Mouse (Mus musculus) forebrain, postnatal 0 days (tissue): ENCODE data around the gene Myh4. TPM values are rescaled to one million over a fixed set of nuclear protein-coding genes. Genes with fewer than 3 reads are reported as not detected.
A peak's percentile ranks its signal among the peaks of the same experiment; 100 is the strongest.

ENCODE experiments used
- ATAC-seq: fragments of 200-750 bp; cut with Nextera tagmentation; 2 replicates; pipeline ENCODE4 v1.8.0; 2017; ENCODE audit warnings: mild to moderate bottlenecking, moderate library complexity
- DNase-seq: peaks from one replicate; pipeline ENCODE4 v3.0.0-alpha.2; 2015
- H3K27ac ChIP-seq: fragments of 300-500 bp; sonication (generic); 2 replicates; pipeline ENCODE4 v1.5.1; 2014; ENCODE audit warnings: low read depth, mild to moderate bottlenecking, antibody characterized with exemption, low read length, moderate library complexity, mixed read lengths
- H3K27me3 ChIP-seq: fragments of 300-500 bp; sonication (generic); 2 replicates; pipeline ENCODE4 v1.6.1; 2014; ENCODE audit warnings: mild to moderate bottlenecking, low read length, mixed read lengths; ENCODE audit not compliant: insufficient read depth
- H3K36me3 ChIP-seq: fragments of 300-500 bp; sonication (generic); 2 replicates; pipeline ENCODE4 v1.6.1; 2014; ENCODE audit warnings: mild to moderate bottlenecking, moderate library complexity; ENCODE audit not compliant: insufficient read depth
- H3K4me1 ChIP-seq: fragments of 300-500 bp; sonication (generic); 2 replicates; pipeline ENCODE4 v1.6.1; 2014; ENCODE audit warnings: antibody characterized with exemption; ENCODE audit not compliant: insufficient read depth
- H3K4me2 ChIP-seq: fragments of 300-500 bp; sonication (generic); 2 replicates; pipeline ENCODE4 v1.6.1; 2014; ENCODE audit warnings: low read depth, mild to moderate bottlenecking, moderate library complexity
- H3K4me3 ChIP-seq: fragments of 300-500 bp; sonication (generic); 2 replicates; pipeline ENCODE4 v1.5.1; 2014; ENCODE audit warnings: low read depth, low read length, mixed read lengths
- H3K9ac ChIP-seq: fragments of 300-500 bp; sonication (generic); 2 replicates; pipeline ENCODE4 v1.6.1; 2014; ENCODE audit warnings: mild to moderate bottlenecking
- H3K9me3 ChIP-seq: fragments of 300-500 bp; sonication (generic); 2 replicates; pipeline ENCODE4 v1.6.1; 2016; ENCODE audit warnings: low read length
- CTCF ChIP-seq: sonication (generic); IDR thresholded peaks from 2 replicates; pipeline ENCODE4 v1.5.1; 2016; ENCODE audit warnings: antibody characterized with exemption, control low read depth, low read depth
- WGBS: fragments of 180-500 bp; shearing (Covaris S2); extraction: QIAGEN DNeasy Blood & Tissue Kit; methylation state at CpG from one replicate; pipeline ENCODE4 v1.1.7; 2014; 5-methylcytosine and 5-hydroxymethylcytosine counted together
- polyA plus RNA-seq: library from polyadenylated mRNA; unstranded; fragments of >200 nt; fragmentation: Nextera tagmentation; extraction: Ambion mirVana; gene quantifications from 2 replicates; pipeline ENCODE4 v1.2.1, GENCODE M21; 2015
- total RNA-seq: library from RNA; depleted of rRNA; stranded (reverse); fragments of >200 nt; gene quantifications from 2 replicates; pipeline ENCODE4 v1.2.3, GENCODE M21; 2014

Myh4 gene
- total and polyA plus RNA-seq, 2 experiments from 2014 or later: 0.05 to 0.10 TPM

DNA sequence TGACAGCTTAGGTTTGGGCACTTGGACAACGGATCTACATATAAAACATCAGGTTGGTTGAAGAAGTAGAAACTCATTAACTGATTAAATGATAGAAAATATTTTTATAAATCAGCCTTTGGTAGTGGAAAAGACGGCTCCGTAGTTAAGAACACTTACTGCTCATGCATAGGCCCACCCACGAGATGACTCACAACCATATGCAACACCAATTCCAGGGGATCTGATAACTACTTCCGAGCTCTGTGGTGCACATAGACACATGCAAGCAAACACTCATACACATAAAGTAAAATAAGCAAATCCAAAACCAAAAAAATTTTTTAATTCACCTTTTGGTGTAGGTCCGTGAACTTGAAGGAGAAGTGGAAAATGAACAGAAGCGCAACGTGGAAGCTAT, 16.0 kb upstream of the Myh4 start:
- Histone ChIP-seq H3K4me2 (no peak overlapping the region), H3K27me3 (no peaks in the 10 kb centered on the region), H3K4me1 (no peaks in the 10 kb centered on the region), H3K36me3 (no peaks in the 10 kb centered on the region), H3K9ac (no peak overlapping the region), H3K27ac (no peak overlapping the region), H3K4me3 (no peak overlapping the region), H3K9me3 (no peaks in the 10 kb centered on the region)
- no peak for DNase-seq
- 95% methylated on average over 8 of the region's 8 CpGs for WGBS
- no peak for TF ChIP-seq CTCF
- ATAC-seq: no peak

DNA sequence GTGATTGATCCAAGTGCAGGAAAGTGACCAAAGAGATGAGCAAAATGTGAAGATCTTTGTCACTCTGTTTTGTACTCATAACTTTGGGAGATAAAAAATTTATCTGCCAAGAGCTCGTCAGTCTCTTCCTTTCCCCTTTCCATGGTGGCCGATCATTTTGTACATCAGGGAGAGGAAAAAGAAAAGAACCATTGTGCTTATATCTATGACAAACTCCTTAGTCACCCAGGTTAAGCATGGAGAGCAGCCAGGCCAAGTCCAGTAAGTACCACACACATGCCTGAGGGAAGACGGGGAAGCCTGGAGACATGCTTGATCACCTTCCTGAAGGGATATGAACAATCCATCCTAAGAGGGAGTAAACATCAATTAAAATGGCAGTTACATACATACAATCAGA, 13.4 kb upstream of the Myh4 start:
- no peak for ATAC-seq
- TF ChIP-seq CTCF: no peak
- H3K4me2 ChIP-seq: no peak overlapping the region
- no peak overlapping the region for H3K9ac ChIP-seq
- 89% methylated on average over 3 of the region's 3 CpGs for WGBS
- H3K36me3 ChIP-seq: no peaks in the 10 kb centered on the region
- 0 out of 2 replicates have a peak, but pooled peaks cover 5% of the 10 kb centered on the region for H3K4me1 ChIP-seq
- no peak overlapping the region for H3K27ac ChIP-seq
- no peak for DNase-seq
- H3K9me3 ChIP-seq: no peaks in the 10 kb centered on the region
- H3K27me3 ChIP-seq: no peaks in the 10 kb centered on the region
- H3K4me3 ChIP-seq: no peak overlapping the region

DNA sequence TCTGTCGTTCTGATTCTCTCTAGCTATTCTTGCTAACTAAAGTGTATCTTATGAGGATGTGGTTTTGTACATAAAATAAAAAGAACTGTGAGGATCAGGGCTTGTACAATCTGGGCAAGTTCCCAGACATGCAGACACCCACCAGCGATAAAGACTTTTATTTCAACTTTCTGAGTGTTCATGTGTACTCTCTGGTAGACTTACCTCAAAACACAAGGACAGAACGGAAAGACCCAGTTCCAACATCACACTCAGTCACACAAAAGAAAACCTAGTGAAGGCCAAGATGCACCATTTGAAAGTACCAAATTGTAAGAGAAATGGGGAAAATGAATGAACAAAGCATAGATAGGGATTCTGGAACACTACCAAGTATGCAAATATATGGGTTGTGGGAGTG, 9.1 kb upstream of the Myh4 start:
- Histone ChIP-seq H3K9me3 (no peaks in the 10 kb centered on the region), H3K9ac (no peak overlapping the region), H3K36me3 (no peaks in the 10 kb centered on the region), H3K4me3 (no peak overlapping the region), H3K27me3 (no peaks in the 10 kb centered on the region), H3K27ac (no peak overlapping the region), H3K4me1 (0 out of 2 replicates have a peak, but pooled peaks cover 5% of the 10 kb centered on the region), H3K4me2 (no peak overlapping the region)
- no peak for DNase-seq
- no peak for TF ChIP-seq CTCF
- ATAC-seq: no peak
- 64% methylated on average over 3 of the region's 3 CpGs for WGBS

DNA sequence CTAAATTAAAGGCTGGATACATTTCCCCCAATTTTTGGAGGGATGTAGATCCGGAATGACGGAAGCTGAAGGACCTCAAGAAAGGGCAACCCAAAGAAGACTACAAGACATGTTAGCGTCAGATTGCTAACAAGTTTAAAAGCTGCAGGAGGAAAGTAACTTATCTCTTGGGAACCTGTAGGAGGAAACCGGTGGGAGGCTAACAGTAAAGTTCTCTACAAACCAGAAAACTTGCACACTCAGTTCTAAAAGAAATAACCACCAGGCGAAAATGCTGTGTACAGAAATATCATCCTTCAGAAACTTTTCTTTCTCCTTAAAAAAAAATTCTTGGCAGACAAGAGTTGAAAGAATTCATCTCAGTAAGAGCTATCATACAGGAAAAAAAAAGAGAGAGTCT, 8.7 kb upstream of the Myh4 start:
- WGBS: 74% methylated on average over 5 of the region's 5 CpGs
- no peak overlapping the region for H3K4me2 ChIP-seq
- H3K9ac ChIP-seq: no peak overlapping the region
- no peaks in the 10 kb centered on the region for H3K27me3 ChIP-seq
- H3K27ac ChIP-seq: no peak overlapping the region
- 0 out of 2 replicates have a peak, but pooled peaks cover 5% of the 10 kb centered on the region for H3K4me1 ChIP-seq
- no peak for TF ChIP-seq CTCF
- no peak for DNase-seq
- no peaks in the 10 kb centered on the region for H3K36me3 ChIP-seq
- H3K9me3 ChIP-seq: no peaks in the 10 kb centered on the region
- ATAC-seq: no peak
- no peak overlapping the region for H3K4me3 ChIP-seq

DNA sequence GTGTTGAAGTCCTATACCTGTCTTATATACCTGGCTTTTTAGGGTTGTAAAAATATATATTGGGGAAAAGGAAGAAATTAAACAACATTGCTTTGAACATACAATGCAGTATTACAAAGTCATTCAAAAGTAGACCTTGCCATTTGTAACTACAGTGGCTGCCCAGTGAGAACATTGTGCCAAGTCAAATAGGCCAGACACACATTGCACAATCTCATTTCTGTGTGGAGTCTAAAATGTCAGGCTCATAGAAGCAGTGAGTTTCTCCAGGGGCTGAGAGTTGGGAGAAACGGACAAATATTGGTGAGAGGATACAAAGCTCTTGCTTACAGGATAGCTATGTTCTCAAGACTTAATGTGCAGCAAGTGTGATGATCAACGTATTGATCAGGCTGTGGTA, 7.9 kb upstream of the Myh4 start:
- no peaks in the 10 kb centered on the region for H3K27me3 ChIP-seq
- no peak overlapping the region for H3K4me3 ChIP-seq
- no peak for DNase-seq
- H3K4me1 ChIP-seq: 0 out of 2 replicates have a peak, but pooled peaks cover 5% of the 10 kb centered on the region
- no peak for ATAC-seq
- 83% methylated on average over 2 of the region's 2 CpGs for WGBS
- no peak overlapping the region for H3K27ac ChIP-seq
- H3K4me2 ChIP-seq: no peak overlapping the region
- no peak overlapping the region for H3K9ac ChIP-seq
- no peak for TF ChIP-seq CTCF
- no peaks in the 10 kb centered on the region for H3K36me3 ChIP-seq
- no peaks in the 10 kb centered on the region for H3K9me3 ChIP-seq

DNA sequence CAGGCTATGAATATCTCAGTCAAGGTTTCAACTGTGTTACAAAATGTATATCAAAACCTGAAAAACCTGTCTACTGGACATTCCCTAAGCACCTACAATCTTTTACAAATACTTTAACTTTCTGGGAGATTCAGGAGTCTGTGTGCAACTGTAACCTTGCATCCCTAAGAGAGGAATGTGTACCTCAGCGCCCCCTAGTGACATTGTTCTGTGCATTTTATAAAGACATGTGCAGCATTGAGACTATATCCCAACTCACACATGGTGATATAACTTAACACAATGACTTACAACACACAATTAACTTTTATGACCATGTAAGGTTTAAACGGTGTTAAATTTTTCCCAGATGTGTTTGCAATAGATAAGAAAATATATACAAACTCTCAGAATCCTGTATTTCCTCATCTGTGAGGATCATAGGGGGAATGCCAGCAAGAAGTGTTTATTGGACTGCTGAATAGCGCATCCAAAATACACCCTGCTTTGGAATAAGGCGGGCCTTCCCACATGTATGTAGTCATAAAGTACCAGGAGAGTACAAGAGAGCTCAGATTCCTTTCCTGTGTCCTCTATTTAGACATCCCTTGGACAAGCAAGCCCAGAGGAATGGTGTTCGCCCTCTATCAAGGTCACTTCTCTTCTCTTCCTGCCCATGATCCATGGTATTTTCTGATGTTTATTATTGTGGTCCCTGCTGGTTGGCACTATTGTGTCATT, 2.0 kb upstream of the Myh4 start:
- no peaks in the 10 kb centered on the region for H3K9me3 ChIP-seq
- no peak overlapping the region for H3K4me2 ChIP-seq
- DNase-seq: peak; percentile 54
- no peak for ATAC-seq
- WGBS: 70% methylated on average over 5 of the region's 5 CpGs
- no peak overlapping the region for H3K4me3 ChIP-seq
- peak; percentile 66 for TF ChIP-seq CTCF
- H3K4me1 ChIP-seq: no peaks in the 10 kb centered on the region
- no peaks in the 10 kb centered on the region for H3K27me3 ChIP-seq
- no peaks in the 10 kb centered on the region for H3K36me3 ChIP-seq
- H3K27ac ChIP-seq: no peak overlapping the region
- no peak overlapping the region for H3K9ac ChIP-seq

DNA sequence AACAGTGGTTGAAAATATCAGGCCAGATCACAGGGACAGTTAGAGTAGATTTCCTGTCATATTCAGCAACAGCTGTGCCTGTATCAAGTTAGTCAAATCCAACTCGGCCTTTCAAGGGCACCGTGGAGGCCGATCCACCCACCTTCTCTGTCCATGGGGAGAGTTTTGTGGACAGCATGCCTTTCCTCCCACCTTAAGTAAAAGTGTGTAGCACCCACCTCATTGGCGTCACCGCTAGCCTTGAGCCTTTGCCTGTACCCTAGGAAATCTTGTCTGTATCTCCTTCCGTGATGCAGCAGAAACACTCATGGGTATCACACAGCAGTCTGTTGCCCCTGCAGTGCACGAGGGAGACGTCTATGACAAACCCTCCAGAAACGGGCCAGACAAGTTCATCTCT, 1.0 kb upstream of the Myh4 start:
- WGBS: 89% methylated on average over 9 of the region's 9 CpGs
- H3K4me3 ChIP-seq: no peak overlapping the region
- no peak for TF ChIP-seq CTCF

More for the DNA sequence above, 1.0 kb upstream of the Myh4 start:
- no peaks in the 10 kb centered on the region for H3K4me1 ChIP-seq
- no peak overlapping the region for H3K27ac ChIP-seq
- H3K9me3 ChIP-seq: no peaks in the 10 kb centered on the region
- H3K36me3 ChIP-seq: no peaks in the 10 kb centered on the region
- no peak overlapping the region for H3K9ac ChIP-seq
- no peaks in the 10 kb centered on the region for H3K27me3 ChIP-seq
- H3K4me2 ChIP-seq: no peak overlapping the region
- DNase-seq: no peak
- ATAC-seq: no peak
